Mouse (Mus musculus) MEL (cell line): ENCODE measurements around the gene Rbpj. TPM values are rescaled to one million over a fixed set of nuclear protein-coding genes. Genes with fewer than 3 reads are reported as not detected.

ENCODE experiments used
- DNase-seq: peaks from one replicate; pipeline ENCODE4 v3.0.0; 2011; ENCODE audit warnings: low read depth, low spot score
- H3K27ac ChIP-seq: 2 replicates; pipeline ENCODE4 v1.5.1; 2012; ENCODE audit warnings: low read depth, mild to moderate bottlenecking, control low read depth, low read length, moderate library complexity; ENCODE audit not compliant: control insufficient read depth
- H3K27me3 ChIP-seq, 2 experiments: fragments of 150-350 bp in 1 of 2; sonication (generic) in 1 of 2; 2 replicates each; pipeline ENCODE4 v1.6.1; 2012; ENCODE audit warnings: low read length in 2 of 2, mild to moderate bottlenecking in 2 of 2, improper control_type of control experiment in 1 of 2, moderate library complexity in 1 of 2; ENCODE audit not compliant: insufficient read depth in 2 of 2, control insufficient read depth in 1 of 2
- H3K36me3 ChIP-seq, 2 experiments: 2 replicates each; pipeline ENCODE4 v1.6.1; 2012 to 2014; ENCODE audit warnings: low read length in 2 of 2, improper control_type of control experiment in 1 of 2, inconsistent platforms in 1 of 2, mild to moderate bottlenecking in 1 of 2; ENCODE audit not compliant: insufficient read depth in 2 of 2, control insufficient read depth in 1 of 2
- H3K4me1 ChIP-seq, 2 experiments: fragments of 150-350 bp in 1 of 2; sonication (generic) in 1 of 2; 2 replicates each; pipeline ENCODE4 v1.6.1; 2012; ENCODE audit warnings: low read length in 2 of 2, improper control_type of control experiment in 1 of 2, mild to moderate bottlenecking in 1 of 2; ENCODE audit not compliant: insufficient read depth in 2 of 2, control insufficient read depth in 1 of 2
- H3K4me3 ChIP-seq, 2 experiments: fragments of 150-350 bp in 1 of 2; sonication (generic) in 1 of 2; 2 replicates each; pipeline ENCODE4 v1.5.1; 2012; ENCODE audit warnings: low read depth in 2 of 2, low read length in 2 of 2, mild to moderate bottlenecking in 2 of 2, moderate library complexity in 2 of 2, control low read depth in 1 of 2, improper control_type of control experiment in 1 of 2; ENCODE audit not compliant: control insufficient read depth in 1 of 2, insufficient read depth in 1 of 2
- H3K79me2 ChIP-seq: 2 replicates; pipeline ENCODE4 v1.6.1; 2012; ENCODE audit warnings: mild to moderate bottlenecking, low read length, moderate library complexity; ENCODE audit not compliant: control insufficient read depth, poor library complexity, insufficient read depth
- H3K9ac ChIP-seq: 2 replicates; pipeline ENCODE4 v1.6.1; 2012; ENCODE audit warnings: low read depth, mild to moderate bottlenecking, control low read depth, low read length, moderate library complexity; ENCODE audit not compliant: control insufficient read depth, poor library complexity, severe bottlenecking
- H3K9me3 ChIP-seq: fragments of 150-350 bp; sonication (generic); replicated peaks from 2 replicates; pipeline ENCODE4 v1.6.1; 2012; ENCODE audit warnings: mild to moderate bottlenecking, low read length, improper control_type of control experiment, moderate library complexity; ENCODE audit not compliant: insufficient read depth
- ELF1 ChIP-seq: IDR thresholded peaks from 2 replicates; pipeline ENCODE4 v1.6.1; 2014; ENCODE audit warnings: low read depth, mild to moderate bottlenecking, inconsistent platforms, low read length, improper control_type of control experiment, moderate library complexity
- EP300 ChIP-seq, 2 experiments: IDR thresholded peaks; 2 replicates each; pipeline ENCODE4 v1.6.1; 2011; ENCODE audit warnings: improper control_type of control experiment in 2 of 2, low read length in 2 of 2, low read depth in 1 of 2, mild to moderate bottlenecking in 1 of 2
- ETS1 ChIP-seq: IDR thresholded peaks from 2 replicates; pipeline ENCODE4 v1.6.1; 2012; ENCODE audit warnings: low read depth, mild to moderate bottlenecking, inconsistent platforms, low read length, improper control_type of control experiment, moderate library complexity
- MAX ChIP-seq: IDR thresholded peaks from 2 replicates; pipeline ENCODE4 v1.6.1; 2011; ENCODE audit warnings: low read length, improper control_type of control experiment
- MEF2A ChIP-seq: IDR thresholded peaks from 2 replicates; pipeline ENCODE4 v1.6.1; 2014; ENCODE audit warnings: low read depth, mild to moderate bottlenecking, inconsistent platforms, low read length, improper control_type of control experiment; ENCODE audit not compliant: poor library complexity, insufficient replicate concordance, severe bottlenecking; ENCODE audit errors: extremely low read depth
- MXI1 ChIP-seq: IDR thresholded peaks from 2 replicates; pipeline ENCODE4 v1.6.1; 2011; ENCODE audit warnings: mild to moderate bottlenecking, low read depth, low read length, improper control_type of control experiment
- MYC ChIP-seq: IDR thresholded peaks from 2 replicates; pipeline ENCODE4 v1.6.1; 2011; ENCODE audit warnings: low read depth, mild to moderate bottlenecking, low read length, improper control_type of control experiment, moderate library complexity
- NRF1 ChIP-seq: IDR thresholded peaks from 2 replicates; pipeline ENCODE4 v1.6.1; 2014; ENCODE audit warnings: low read depth, mild to moderate bottlenecking, inconsistent platforms, low read length, improper control_type of control experiment, moderate library complexity; ENCODE audit not compliant: poor library complexity, insufficient read depth, severe bottlenecking
- POLR2A ChIP-seq, 2 experiments: IDR thresholded peaks; 2 replicates each; pipeline ENCODE4 v1.6.1; 2011 to 2012; ENCODE audit warnings: low read length in 2 of 2, mild to moderate bottlenecking in 2 of 2, control low read depth in 1 of 2, improper control_type of control experiment in 1 of 2, low read depth in 1 of 2, moderate library complexity in 1 of 2; ENCODE audit not compliant: control insufficient read depth in 1 of 2, insufficient read depth in 1 of 2, poor library complexity in 1 of 2
- RCOR1 ChIP-seq: IDR thresholded peaks from 2 replicates; pipeline ENCODE4 v1.6.1; 2012; ENCODE audit warnings: low read depth, mild to moderate bottlenecking, inconsistent platforms, low read length, improper control_type of control experiment
- SIN3A ChIP-seq: IDR thresholded peaks from 2 replicates; pipeline ENCODE4 v1.6.1; 2012; ENCODE audit warnings: low read length, improper control_type of control experiment, inconsistent platforms
- TAL1 ChIP-seq: IDR thresholded peaks from 2 replicates; pipeline ENCODE4 v1.6.1; 2012; ENCODE audit warnings: mild to moderate bottlenecking, inconsistent platforms, low read length, moderate library complexity, mixed read lengths
- TBP ChIP-seq: IDR thresholded peaks from 2 replicates; pipeline ENCODE4 v1.8.0; 2011; ENCODE audit warnings: low read depth, low read length, improper control_type of control experiment
- UBTF ChIP-seq: IDR thresholded peaks from 2 replicates; pipeline ENCODE4 v1.6.1; 2012; ENCODE audit warnings: low read depth, mild to moderate bottlenecking, inconsistent platforms, low read length, improper control_type of control experiment, moderate library complexity, borderline replicate concordance; ENCODE audit not compliant: insufficient read depth
- USF1 ChIP-seq: IDR thresholded peaks from 2 replicates; pipeline ENCODE4 v1.6.1; 2014; ENCODE audit warnings: low read depth, mild to moderate bottlenecking, inconsistent platforms, low read length, improper control_type of control experiment, moderate library complexity
- ZKSCAN1 ChIP-seq: IDR thresholded peaks from 2 replicates; pipeline ENCODE4 v1.6.1; 2012; ENCODE audit warnings: low read depth, mild to moderate bottlenecking, inconsistent platforms, low read length, improper control_type of control experiment, moderate library complexity
- ZMIZ1 ChIP-seq: IDR thresholded peaks from 2 replicates; pipeline ENCODE4 v1.6.1; 2012; ENCODE audit warnings: low read depth, mild to moderate bottlenecking, inconsistent platforms, low read length, improper control_type of control experiment, moderate library complexity
- polyA plus RNA-seq, 2 experiments: library from polyadenylated mRNA; stranded (reverse) in 1 of 2; unstranded in 1 of 2; fragments of >175 nt in 1 of 2; fragments of >200 nt in 1 of 2; gene quantifications; 2 replicates each; pipeline versions ENCODE4 v1.2.1 to v1.2.4; 2012; ENCODE audit warnings: low replicate concordance in 2 of 2, low read depth in 1 of 2; ENCODE audit not compliant: insufficient read length in 2 of 2, insufficient read depth in 1 of 2, missing spikeins in 1 of 2
- total RNA-seq: library from RNA; depleted of rRNA; stranded (reverse); fragments of 300-350 nt; gene quantifications from 2 replicates; pipeline ENCODE4 v1.2.3, GENCODE M21; 2012

The Rbpj gene
- total and polyA plus RNA-seq, 3 experiments, result 6.0 to 34.5 (median 19.1) TPM

GRCm38 (mm10) chr5:53507371-53507770 lies 41.4 kb downstream of the Rbpj start:
- no peaks in the 10 kb centered on the region for H3K27me3 ChIP-seq
- no peaks in the 10 kb centered on the region for H3K79me2 ChIP-seq
- no peaks in the 10 kb centered on the region for H3K36me3 ChIP-seq
- no peak overlapping the region for H3K4me3 ChIP-seq
- no peak for TF ChIP-seq MAX
- no peak for TF ChIP-seq ELF1
- H3K27ac ChIP-seq, result no peak overlapping the region
- no peaks in the 10 kb centered on the region for H3K9me3 ChIP-seq
- no peak overlapping the region for H3K9ac ChIP-seq
- H3K4me1 ChIP-seq, result no peaks in the 10 kb centered on the region
- DNase-seq, result no peak

- H3K27ac ChIP-seq, result no peak overlapping the region
- no peak overlapping the region for H3K9ac ChIP-seq
- H3K27me3 ChIP-seq, result no peaks in the 10 kb centered on the region
- H3K9me3 ChIP-seq, result no peaks in the 10 kb centered on the region
- TF ChIP-seq EP300 (IDR thresholded peaks at IDR 0.05; ENCODE audit: low read depth in 1 of 2, low read length in 2 of 2), result no peak
- TF ChIP-seq NRF1, result no peak
- no peak for TF ChIP-seq TAL1
- TF ChIP-seq POLR2A (IDR thresholded peaks at IDR 0.05; ENCODE audit: control insufficient read depth in 1 of 2, insufficient read depth in 1 of 2, low read depth in 1 of 2, low read length in 2 of 2, poor library complexity in 1 of 2), result no peak
- TF ChIP-seq SIN3A, result no peak
- no peak for TF ChIP-seq RCOR1
- no peak for TF ChIP-seq TBP
- TF ChIP-seq UBTF, result no peak
- no peak for TF ChIP-seq ZKSCAN1
- no peak for TF ChIP-seq MEF2A
- TF ChIP-seq USF1, result no peak
- no peak for TF ChIP-seq ZMIZ1
- no peaks in the 10 kb centered on the region for H3K36me3 ChIP-seq
- DNase-seq, result no peak
- no peaks in the 10 kb centered on the region for H3K4me1 ChIP-seq
- no peaks in the 10 kb centered on the region for H3K79me2 ChIP-seq
- H3K4me3 ChIP-seq, result no peak overlapping the region
Observed at GRCm38 (mm10) chr5:53509465-53509864, 43.5 kb downstream of the Rbpj start.

GRCm38 (mm10) chr5:53509927-53510326 lies 44.0 kb downstream of the Rbpj start:
- Histone ChIP-seq H3K9ac (no peak overlapping the region), H3K27ac (no peak overlapping the region), H3K4me1 (no peaks in the 10 kb centered on the region)

More at GRCm38 (mm10) chr5:53509927-53510326, 44.0 kb downstream of the Rbpj start:
- Histone ChIP-seq H3K36me3 (no peaks in the 10 kb centered on the region), H3K9me3 (no peaks in the 10 kb centered on the region), H3K79me2 (no peaks in the 10 kb centered on the region), H3K27me3 (no peaks in the 10 kb centered on the region), H3K4me3 (no peak overlapping the region)
- DNase-seq, result no peak
- no peak for TF ChIP-seq MXI1
- no peak for TF ChIP-seq MYC
- TF ChIP-seq NRF1, result no peak
- no peak for TF ChIP-seq ETS1
